ENCODE assay signal across 7 mouse cellular contexts in genomic region chr7:91226442-91226841, GRCm38 (mm10).
DNase-seq lines count a peak whose midpoint lies in the region; ATAC-seq lines count a peak whose summit lies in the region.

No protein-coding gene starts in this region.

- DNase-seq in B cell, adult 2 months, result peak; percentile 1 to 2
- DNase-seq in ES-CJ7 (ENCODE audit: low read depth, low spot score), result peak; percentile 64
- DNase-seq in cerebellum, adult 11 months, result peak; percentile 49
- peak; percentile 30 to 35 for DNase-seq in kidney, postnatal 4 days
- DNase-seq in lung, postnatal 14 days, result peak; percentile 28
- DNase-seq in right cerebral cortex, postnatal 14 days, result peak; percentile 32

- peak; percentile 83 for ATAC-seq in frontal cortex, adult (ENCODE audit: low TSS enrichment)

Comparison
In these comparisons a context has a peak if more than half of its experiments do, and no peak if none do; other contexts are left out.
1. Peak in every context shown above with its lines: DNase-seq and ATAC-seq.
2. DNase-seq: peak in every context shown above with its lines; median percentile 64 in ES-CJ7; 49 in cerebellum, adult 11 months; 32 in kidney, postnatal 4 days; 32 in right cerebral cortex, postnatal 14 days; 28 in lung, postnatal 14 days; 2 in B cell, adult 2 months.